Mouse (Mus musculus) A20 (cell line): ENCODE measurements around the gene Ranbp6.

Source experiments
- DNase-seq: peaks from one replicate; pipeline ENCODE4 v3.0.0-alpha.2; 2011; ENCODE audit warnings: low read depth, low spot score

The Ranbp6 gene

GRCm38 (mm10) chr19:29805917-29806785 is 6.6 kb downstream of the Ranbp6 start, which contains the start of gene 9930021J03Rik:
Gene 9930021J03Rik, minus strand, starts transcription at chr19:29805989.
- peak; percentile 99 for DNase-seq

- peak; percentile 90 for DNase-seq
Observed at GRCm38 (mm10) chr19:29805101-29805916, 7.5 kb downstream of the Ranbp6 start.

- no peak for DNase-seq
Observed at GRCm38 (mm10) chr19:29803946-29804345, 8.8 kb downstream of the Ranbp6 start.

GRCm38 (mm10) chr19:29797371-29797770 is 15.4 kb downstream of the Ranbp6 start:
- DNase-seq: no peak

GRCm38 (mm10) chr19:29787997-29788396 is 24.8 kb downstream of the Ranbp6 start:
- DNase-seq: no peak

GRCm38 (mm10) chr19:29782914-29783313 is 29.9 kb downstream of the Ranbp6 start:
- no peak for DNase-seq
